Mouse (Mus musculus): Measurements from ENCODE around the gene Gimd1. TPM values are rescaled to one million over a fixed set of nuclear protein-coding genes. Genes with fewer than 3 reads are reported as not detected.
A peak's percentile ranks its signal among the peaks of the same experiment; 100 is the strongest.

Gene Gimd1
- polyA plus RNA-seq, 1 experiment from 2014 or later: not detected

- no peaks in the 10 kb centered on the region for H3K36me3 ChIP-seq
These were observed 19.7 kb downstream of the Gimd1 start for GRCm38 (mm10) chr3:132649368-132649767.

GRCm38 (mm10) chr3:132650191-132650590, 20.6 kb downstream of the Gimd1 start:
- ATAC-seq (ENCODE audit: low FRiP score, low read depth): no peak
- Histone ChIP-seq H3K4me2 (replicated peaks) (no peak overlapping the region), H3K4me3 (no peak overlapping the region), H3K27me3 (replicated peaks) (no peaks in the 10 kb centered on the region), H3K36me3 (no peaks in the 10 kb centered on the region), H3K27ac (no peak overlapping the region), H3K9me3 (no peaks in the 10 kb centered on the region), H3K9ac (no peak overlapping the region), H3K4me1 (no peaks in the 10 kb centered on the region)
- WGBS: 88% methylated on average over 5 of the region's 5 CpGs

More at GRCm38 (mm10) chr3:132649368-132649767, 19.7 kb downstream of the Gimd1 start:
- Histone ChIP-seq H3K4me3 (no peak overlapping the region), H3K4me1 (no peaks in the 10 kb centered on the region), H3K27ac (no peak overlapping the region), H3K9me3 (no peaks in the 10 kb centered on the region), H3K9ac (no peak overlapping the region), H3K27me3 (replicated peaks) (no peaks in the 10 kb centered on the region), H3K4me2 (replicated peaks) (no peak overlapping the region)
- 90% methylated on average over 7 of the region's 7 CpGs for WGBS
- ATAC-seq (ENCODE audit: low FRiP score, low read depth): no peak

GRCm38 (mm10) chr3:132651776-132652175, 22.2 kb downstream of the Gimd1 start:
- H3K27me3 ChIP-seq (replicated peaks): no peaks in the 10 kb centered on the region
- no peak overlapping the region for H3K9ac ChIP-seq
- no peaks in the 10 kb centered on the region for H3K36me3 ChIP-seq
- no peaks in the 10 kb centered on the region for H3K4me1 ChIP-seq
- H3K27ac ChIP-seq: no peak overlapping the region
- no peak overlapping the region for H3K4me3 ChIP-seq
- H3K4me2 ChIP-seq (replicated peaks): no peak overlapping the region
- 85% methylated on average over 3 of the region's 3 CpGs for WGBS
- H3K9me3 ChIP-seq: no peaks in the 10 kb centered on the region
- ATAC-seq (ENCODE audit: low FRiP score, low read depth): no peak

- Histone ChIP-seq H3K4me1 (no peaks in the 10 kb centered on the region), H3K27ac (no peak overlapping the region), H3K4me3 (no peak overlapping the region), H3K9ac (no peak overlapping the region), H3K9me3 (no peaks in the 10 kb centered on the region), H3K4me2 (replicated peaks) (no peak overlapping the region), H3K27me3 (replicated peaks) (no peaks in the 10 kb centered on the region), H3K36me3 (peaks cover 5% of the 10 kb centered on the region)
- no peak for ATAC-seq (ENCODE audit: low FRiP score, low read depth)
- WGBS: 85% methylated on average over 7 of the region's 7 CpGs
These were observed 24.3 kb downstream of the Gimd1 start for GRCm38 (mm10) chr3:132653959-132654358.

- H3K4me2 ChIP-seq (replicated peaks): no peak overlapping the region
- no peak for ATAC-seq (ENCODE audit: low FRiP score, low read depth)
- WGBS: 72% methylated on average over 2 of the region's 2 CpGs
- no peak overlapping the region for H3K4me3 ChIP-seq
- H3K27me3 ChIP-seq (replicated peaks): no peaks in the 10 kb centered on the region
- H3K4me1 ChIP-seq: no peaks in the 10 kb centered on the region
- no peak overlapping the region for H3K27ac ChIP-seq
- H3K9ac ChIP-seq: no peak overlapping the region
- peaks cover 24% of the 10 kb centered on the region for H3K36me3 ChIP-seq
- H3K9me3 ChIP-seq: no peaks in the 10 kb centered on the region
These were observed 26.3 kb downstream of the Gimd1 start for GRCm38 (mm10) chr3:132655955-132656354.

- H3K27me3 ChIP-seq (replicated peaks): no peaks in the 10 kb centered on the region
- H3K9ac ChIP-seq: no peak overlapping the region
- 86% methylated on average over 2 of the region's 2 CpGs for WGBS
- peaks cover 11% of the 10 kb centered on the region for H3K36me3 ChIP-seq
- H3K4me1 ChIP-seq: peaks cover under 1% of the 10 kb centered on the region
- no peak overlapping the region for H3K4me3 ChIP-seq
- no peaks in the 10 kb centered on the region for H3K9me3 ChIP-seq
- no peak overlapping the region for H3K27ac ChIP-seq
- no peak overlapping the region for H3K4me2 ChIP-seq (replicated peaks)
- no peak for ATAC-seq (ENCODE audit: low FRiP score, low read depth)
These were observed 47.9 kb downstream of the Gimd1 start for GRCm38 (mm10) chr3:132677494-132677893.

- H3K9me3 ChIP-seq: no peaks in the 10 kb centered on the region
- H3K9ac ChIP-seq: peak within 1 kb of the TSS; percentile 75
- WGBS: under 1% methylated on average over 42 of the region's 42 CpGs
- no peaks in the 10 kb centered on the region for H3K27me3 ChIP-seq (replicated peaks)
- ATAC-seq (ENCODE audit: low FRiP score, low read depth): peak; percentile 97
- H3K4me1 ChIP-seq: peaks cover 11% of the 10 kb centered on the region
- no peaks in the 10 kb centered on the region for H3K36me3 ChIP-seq
- H3K4me3 ChIP-seq: peak within 1 kb of the TSS; percentile 75
- H3K4me2 ChIP-seq (replicated peaks): peak within 1 kb of the TSS; percentile 80
- H3K27ac ChIP-seq: no peak within 1 kb of the TSS; the same call in 1 of the 2 replicates
These were observed 54.0 kb downstream of the Gimd1 start, which contains the start of gene Tbck for GRCm38 (mm10) chr3:132683447-132684230. Gene Tbck (plus strand): TSS chr3:132684144.

- Histone ChIP-seq H3K4me2 (replicated peaks) (peak within 1 kb of the TSS; percentile 80), H3K4me1 (peaks cover 11% of the 10 kb centered on the region), H3K36me3 (no peaks in the 10 kb centered on the region), H3K4me3 (peak within 1 kb of the TSS; percentile 75), H3K9me3 (no peaks in the 10 kb centered on the region), H3K27ac (no peak within 1 kb of the TSS; the same call in 1 of the 2 replicates), H3K9ac (peak within 1 kb of the TSS; percentile 75), H3K27me3 (replicated peaks) (no peaks in the 10 kb centered on the region)
- WGBS: 2% methylated on average over 27 of the region's 27 CpGs
- no peak for ATAC-seq (ENCODE audit: low FRiP score, low read depth)
These were observed 54.8 kb downstream of the Gimd1 start, which contains the start of gene Aimp1 for GRCm38 (mm10) chr3:132684231-132684928. Gene Aimp1 (minus strand): TSS chr3:132684370.

Other genes with a start within 250 kb of the Gimd1 start
- 29.9 and 31.5 TPM in 2 replicates for gene Tbck, start 54.3 kb downstream of the Gimd1 start, polyA plus RNA-seq (2016; fragmentation: Nextera tagmentation; extraction: Ambion mirVana)
- gene Aimp1, start 54.5 kb downstream of the Gimd1 start, polyA plus RNA-seq (2016; fragmentation: Nextera tagmentation; extraction: Ambion mirVana): 65.8 and 67.2 TPM in 2 replicates

Data from neural tube, embryonic 12.5 days (tissue).